Mouse (Mus musculus) urinary bladder, postnatal 36 days (tissue): ENCODE data around the gene Creb3l1.

Experiments
- DNase-seq, 2 experiments: peaks; one replicate each; pipeline ENCODE4 v3.0.0; 2022; ENCODE audit warnings: low spot score in 2 of 2, mixed read lengths in 1 of 2

Creb3l1 gene

DNA sequence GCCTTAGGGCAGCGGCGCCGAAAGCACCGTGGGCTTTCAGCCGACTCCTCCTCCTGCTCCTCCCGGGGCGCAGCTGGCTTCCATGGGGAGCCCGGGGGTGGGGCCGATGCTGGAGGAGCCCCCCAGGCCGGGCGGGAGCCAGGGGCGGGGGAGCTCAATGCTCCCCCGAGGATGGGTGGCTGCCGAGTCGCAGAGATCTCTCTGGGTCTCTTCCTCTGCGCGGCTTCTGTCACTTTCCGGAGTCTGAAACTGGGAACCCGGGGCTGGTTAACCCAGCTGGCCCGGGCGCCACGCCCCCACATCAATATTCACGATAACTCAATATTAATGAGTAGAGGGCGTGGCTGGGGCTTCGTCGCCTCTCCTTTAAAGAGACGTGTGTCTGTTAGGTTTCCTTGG lies at the start of gene Creb3l1:
TSS of gene Creb3l1 (minus strand) at position 229 of the 399 bp plus-strand sequence.
- DNase-seq = peak; percentile 68 to 79

DNA sequence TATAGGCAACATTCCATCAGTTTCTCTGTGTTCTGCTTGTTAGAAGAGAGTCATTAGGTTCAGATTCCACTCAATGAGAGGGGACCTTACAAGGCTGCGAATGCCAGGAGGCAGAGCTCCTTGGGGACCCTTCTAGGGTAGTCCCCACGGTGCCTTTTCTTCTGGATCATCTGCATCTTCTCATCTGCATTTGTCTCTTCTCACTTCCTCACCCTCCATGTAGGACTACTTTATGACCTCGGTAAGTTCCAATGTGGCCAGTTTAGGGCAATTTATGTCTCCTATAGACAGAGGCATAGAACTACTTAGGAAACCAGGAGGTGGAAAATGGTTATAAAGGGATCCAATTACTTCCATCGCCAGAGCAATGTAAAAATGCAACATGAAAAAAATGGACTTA lies 46.8 kb upstream of the Creb3l1 start:
- no peak for DNase-seq

DNA sequence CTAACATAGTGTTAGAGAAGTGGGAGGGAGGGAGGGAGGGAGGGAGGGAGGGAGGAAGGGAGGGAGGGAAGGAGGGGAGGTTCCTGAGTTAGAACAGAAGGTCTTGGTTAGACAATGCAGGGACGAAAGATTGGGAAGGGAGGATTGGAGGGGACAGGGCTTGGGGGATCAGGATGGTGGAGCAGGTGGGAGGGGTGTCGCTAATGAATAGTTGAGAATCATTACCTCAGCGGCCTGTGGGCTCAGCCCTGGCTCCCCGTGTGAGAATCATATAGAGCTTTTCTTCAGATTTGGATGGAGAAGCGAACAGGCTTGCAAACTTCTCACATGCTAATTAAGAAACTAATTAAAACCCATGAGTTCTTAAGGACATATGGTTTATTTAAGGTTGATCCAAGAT lies 45.3 kb upstream of the Creb3l1 start:
- no peak for DNase-seq

DNA sequence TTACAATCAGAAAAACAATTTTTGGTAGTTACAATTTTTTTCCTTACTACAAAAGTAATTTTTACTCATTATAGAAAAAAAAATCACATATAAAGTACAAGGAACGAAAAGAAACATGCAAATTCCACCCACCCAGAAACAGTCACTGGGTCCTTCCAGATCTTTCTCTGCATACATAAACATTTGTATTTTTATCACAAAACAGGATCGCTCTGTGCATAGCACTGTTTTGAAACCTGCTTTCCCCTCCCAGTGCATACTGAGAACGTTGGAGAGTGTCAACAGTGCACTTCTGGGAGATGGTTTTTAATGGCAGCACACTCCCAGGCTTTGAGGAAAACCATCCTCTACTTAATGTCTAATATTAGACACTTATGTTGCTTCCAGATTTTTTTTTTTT lies 43.3 kb upstream of the Creb3l1 start:
- no peak for DNase-seq

DNA sequence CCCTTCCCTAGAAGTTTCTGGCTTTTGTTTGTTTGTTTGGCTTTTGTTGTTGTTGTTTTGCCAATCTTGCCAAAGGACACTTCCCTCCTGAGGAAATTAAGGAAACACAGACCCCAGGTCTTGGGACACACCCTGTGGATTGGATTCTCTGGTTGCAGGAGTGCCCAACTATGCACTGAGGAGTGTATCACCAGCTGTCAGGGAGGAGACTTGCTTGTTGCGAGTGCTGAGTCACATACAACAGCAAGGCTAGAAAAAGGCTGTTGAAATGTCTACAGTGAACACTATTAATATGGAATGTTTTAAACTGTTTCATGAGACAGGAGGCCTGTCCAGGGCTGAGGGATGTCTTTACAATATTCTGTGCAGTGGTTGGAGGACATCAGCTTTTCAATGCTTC lies 42.6 kb upstream of the Creb3l1 start:
- DNase-seq = no peak

DNA sequence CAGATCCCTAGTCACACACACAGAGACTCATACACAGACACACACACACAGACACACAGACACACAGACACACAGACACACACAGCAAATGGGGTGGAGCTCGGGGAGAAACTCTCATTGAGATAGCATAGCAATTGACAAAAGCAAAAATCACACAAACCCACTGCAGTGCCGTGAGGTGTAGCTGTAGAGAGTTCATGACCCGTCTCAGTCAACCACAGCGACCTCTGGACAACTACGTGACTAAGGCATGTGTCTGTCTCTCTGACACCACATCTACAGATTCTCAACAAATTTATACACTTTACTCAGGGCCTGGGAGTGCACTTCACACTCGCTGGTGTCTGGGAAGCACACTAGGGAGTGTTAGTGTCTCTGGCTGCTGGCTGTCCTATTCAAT lies 41.6 kb upstream of the Creb3l1 start:
- no peak for DNase-seq

DNA sequence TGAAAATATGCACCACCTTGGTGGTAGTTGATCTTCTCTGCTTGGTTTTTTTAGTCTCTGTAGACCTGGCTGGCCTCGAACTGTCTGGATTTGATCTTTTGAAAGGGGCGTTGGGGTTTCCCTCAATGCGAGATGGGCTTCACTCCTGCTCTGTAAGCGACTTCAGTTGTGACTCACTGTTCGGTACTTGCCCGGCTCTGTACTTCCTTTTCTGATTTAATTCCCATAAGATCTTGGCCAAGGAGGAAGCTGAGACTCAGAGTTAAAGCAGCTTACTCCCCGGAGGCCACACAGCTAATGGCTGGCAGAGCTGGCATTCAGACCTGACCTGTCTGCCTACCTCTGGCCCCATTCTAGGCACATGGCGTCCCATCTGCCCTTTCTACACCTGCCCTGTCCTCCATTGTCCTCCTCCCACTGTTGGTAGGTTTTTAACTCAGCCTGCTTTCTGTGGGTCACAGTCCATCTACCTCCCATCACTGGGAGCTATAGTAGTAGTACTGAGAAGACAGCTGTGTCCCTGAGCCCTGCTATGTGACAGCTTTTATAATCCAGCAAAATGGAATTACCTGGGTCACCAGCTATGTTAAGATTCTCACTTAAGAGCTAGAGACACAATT lies 41.1 kb upstream of the Creb3l1 start:
- no peak for DNase-seq

DNA sequence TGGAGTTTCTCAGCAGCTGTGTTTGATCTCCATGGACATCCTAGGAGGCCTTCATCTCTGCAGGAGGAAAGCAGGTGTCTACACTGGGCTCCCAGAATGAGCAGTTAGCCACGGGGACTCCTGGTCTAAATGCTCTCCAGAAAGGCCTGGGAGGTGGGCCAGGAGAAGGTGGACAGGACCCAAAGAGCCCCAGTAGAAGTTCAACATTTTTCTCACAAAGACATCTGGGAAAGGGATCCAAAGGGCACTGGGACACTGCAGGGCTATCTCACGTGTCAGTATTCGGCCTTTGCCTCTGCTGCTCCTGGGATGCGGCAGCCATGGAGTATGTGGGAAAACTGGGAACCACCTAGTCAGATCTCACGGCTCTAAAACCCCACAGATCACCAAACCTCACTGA lies 38.8 kb upstream of the Creb3l1 start:
- DNase-seq = no peak

DNA sequence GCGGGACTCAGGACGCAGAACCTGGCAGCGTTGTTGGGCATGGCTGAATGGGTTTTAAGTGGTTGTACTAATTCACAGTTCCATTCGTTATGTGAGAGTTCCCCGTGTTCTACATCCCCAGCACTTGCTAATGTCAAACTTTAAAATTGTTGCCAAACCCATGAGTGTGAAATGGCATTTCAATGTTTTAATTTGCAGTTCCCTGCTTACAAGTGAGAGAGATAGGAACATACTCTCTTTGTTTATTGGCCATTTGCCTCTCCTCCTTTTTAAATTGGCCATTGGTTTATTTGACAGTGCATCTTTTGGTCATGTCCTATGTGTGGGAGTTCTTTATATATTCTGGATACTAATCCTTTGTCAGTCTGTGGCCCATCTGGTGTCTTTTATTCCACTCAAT lies 37.0 kb upstream of the Creb3l1 start:
- no peak for DNase-seq

DNA sequence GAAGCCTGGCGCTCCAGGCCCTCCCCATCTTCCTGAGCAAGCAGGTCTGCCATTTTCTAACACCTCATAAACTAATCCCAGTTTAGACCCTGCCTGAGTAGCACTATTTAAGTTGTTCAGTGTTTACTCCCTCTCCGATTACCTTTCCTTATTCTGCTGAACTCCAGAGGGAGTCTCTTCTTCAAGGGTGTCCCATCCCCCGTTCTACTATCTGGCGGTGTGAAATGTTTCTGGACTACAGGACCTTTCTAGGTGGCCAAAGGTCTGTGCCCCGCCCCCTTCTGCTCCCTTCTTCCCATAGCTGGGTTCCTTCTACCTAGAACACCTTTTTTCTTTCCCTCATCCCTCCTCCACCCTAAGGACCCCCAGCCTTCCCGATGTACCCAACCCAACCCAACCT lies 36.0 kb upstream of the Creb3l1 start:
- no peak for DNase-seq

DNA sequence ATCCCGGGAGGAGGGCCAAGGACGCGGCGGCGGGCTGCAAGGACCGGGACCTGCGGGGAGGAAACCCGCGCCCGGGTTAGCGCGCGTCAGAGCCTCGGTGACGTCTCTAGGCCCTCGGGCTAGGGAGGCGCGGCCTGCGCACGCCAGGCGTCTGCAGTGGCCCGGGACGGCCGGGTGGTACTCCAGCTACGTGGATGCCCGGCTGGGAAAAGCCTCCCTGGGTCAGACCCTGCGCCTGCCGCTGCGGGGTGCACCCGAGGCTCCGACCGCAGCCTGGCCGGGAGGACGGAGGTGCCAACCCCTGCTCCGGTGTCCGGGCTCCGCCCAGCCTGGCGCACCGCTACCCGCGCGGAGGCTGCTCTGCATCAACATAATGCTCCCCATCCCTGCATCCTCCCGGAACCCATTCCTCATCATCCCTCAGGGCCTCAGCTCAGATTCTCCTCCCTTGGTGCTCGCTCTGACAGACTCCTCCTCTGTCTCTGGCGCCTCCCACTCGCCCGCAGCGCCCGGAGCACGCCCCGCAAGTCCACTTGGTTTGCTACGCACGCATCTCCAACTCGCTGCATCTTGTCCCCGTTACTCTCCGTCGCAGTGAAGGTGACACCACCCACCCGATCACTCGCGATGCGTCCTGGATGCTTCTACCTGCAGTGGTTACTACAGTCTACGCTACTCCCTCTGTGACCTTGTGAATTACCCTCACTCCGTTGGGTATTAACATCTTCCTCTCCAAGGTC lies 35.3 kb upstream of the Creb3l1 start:
- DNase-seq = peak; percentile 18 to 39

DNA sequence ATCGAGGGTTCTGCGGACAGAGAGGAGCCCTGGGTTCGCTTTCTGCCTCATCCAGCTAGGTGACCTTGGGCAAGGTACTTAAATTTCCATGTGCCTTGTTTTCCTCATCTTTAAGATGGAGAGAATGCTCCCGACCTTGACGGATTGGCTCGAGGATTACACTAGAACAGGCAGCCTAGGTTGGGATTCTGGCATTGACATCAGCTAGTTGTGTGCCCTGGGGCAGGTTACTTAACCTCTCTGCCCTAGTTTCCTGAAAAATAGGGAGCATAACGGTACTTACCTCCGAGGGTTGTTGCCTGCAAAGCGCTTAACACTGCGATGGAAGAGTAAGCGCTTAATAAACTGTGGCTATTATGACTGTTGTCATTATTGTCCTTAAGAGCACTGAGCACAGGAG lies 34.6 kb upstream of the Creb3l1 start:
- DNase-seq = no peak

DNA sequence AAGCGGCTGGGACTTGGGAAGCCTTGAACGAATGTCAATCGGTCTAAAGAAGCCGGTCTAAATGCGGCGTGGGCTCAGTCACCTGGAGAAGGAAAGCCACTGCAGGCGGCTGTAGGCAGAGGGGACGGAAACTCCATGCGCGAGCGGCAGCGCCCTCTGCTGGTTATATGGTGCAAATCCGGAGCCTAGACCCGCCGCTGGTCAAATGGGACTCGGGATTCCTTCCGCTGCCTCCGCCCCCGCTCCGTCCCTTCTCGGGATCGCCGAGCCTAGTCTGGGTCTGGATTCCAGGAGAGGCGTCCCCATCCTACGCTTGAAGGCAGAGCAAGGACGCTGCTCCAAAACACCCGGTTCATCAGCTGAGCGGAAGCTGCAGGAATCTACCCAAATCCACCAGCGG lies 34.2 kb upstream of the Creb3l1 start:
- DNase-seq = peak; percentile 84 to 92

DNA sequence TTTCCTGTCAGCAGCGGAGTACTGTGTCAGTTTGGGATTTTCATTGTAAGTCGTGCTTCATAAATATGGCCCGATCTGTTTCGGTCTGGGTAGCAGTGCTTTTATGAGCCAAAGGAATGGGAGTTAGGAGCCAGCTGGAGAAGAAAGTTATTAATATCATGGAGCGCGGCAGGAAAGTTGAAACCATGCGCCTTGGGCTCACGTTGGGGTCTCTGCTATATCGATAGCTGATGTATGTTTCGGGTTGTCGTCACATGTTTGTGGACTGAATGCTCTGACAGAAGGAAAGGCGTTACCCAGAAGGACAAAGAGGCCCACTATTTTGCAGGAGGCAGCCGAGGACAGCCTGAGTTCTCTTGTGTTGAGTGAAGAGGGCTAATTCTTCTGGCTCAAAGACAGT lies 32.5 kb upstream of the Creb3l1 start:
- DNase-seq = no peak

DNA sequence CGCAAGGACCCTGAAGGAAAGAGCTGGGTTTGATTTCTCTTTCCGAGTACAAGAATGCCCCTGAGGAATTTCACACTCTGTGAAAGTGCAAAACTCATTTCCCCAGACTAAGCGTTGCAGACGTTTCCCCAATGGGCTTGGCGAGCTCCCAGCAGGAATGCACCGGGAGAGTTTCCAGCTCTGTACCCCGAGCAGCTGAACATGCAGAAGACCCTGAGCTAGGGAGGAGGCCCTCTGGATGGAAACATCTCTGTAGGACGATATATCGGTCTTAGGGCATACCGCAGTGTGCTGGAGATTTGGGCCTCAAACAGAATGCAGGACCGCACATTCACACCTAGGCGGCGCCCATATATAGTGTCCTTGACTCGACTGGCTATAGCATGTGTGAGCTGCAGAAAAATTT lies 31.5 kb upstream of the Creb3l1 start:
- DNase-seq = peak; percentile 48 to 55

DNA sequence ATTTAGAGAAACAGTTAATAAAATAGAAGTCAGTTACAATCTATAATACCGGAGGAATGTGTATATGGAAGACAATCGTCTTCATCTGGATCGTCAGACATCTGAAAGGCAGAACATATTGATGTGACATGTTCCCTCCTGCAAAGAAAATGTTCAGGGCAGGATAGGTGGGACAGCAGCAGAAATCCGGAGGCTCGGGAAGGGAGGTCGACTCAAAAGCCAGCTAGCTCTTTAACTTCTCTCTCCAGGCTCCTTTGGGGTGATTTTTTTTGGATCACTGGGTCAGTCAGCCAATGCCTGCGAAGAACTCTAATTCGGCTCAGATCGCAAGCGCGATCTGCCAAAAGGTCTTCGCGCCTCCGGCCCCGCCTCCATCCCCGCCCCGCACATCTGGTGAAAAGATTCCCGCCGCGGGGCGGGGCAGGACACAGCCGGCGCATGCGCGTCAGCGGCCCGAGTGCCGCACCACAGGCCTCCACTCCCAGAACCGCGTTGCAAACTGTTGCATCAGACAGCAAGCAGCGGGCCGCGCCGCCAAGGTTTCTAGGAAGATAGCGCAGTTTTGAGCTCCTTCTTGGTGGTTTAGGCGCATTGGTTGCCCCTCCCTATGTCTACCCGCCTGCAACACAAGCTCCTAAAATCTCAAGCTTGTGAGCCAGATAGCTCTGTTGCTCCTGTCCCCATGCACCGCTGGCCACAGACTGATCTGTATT lies 31.0 kb upstream of the Creb3l1 start:
- DNase-seq = peak; percentile 86 to 92

DNA sequence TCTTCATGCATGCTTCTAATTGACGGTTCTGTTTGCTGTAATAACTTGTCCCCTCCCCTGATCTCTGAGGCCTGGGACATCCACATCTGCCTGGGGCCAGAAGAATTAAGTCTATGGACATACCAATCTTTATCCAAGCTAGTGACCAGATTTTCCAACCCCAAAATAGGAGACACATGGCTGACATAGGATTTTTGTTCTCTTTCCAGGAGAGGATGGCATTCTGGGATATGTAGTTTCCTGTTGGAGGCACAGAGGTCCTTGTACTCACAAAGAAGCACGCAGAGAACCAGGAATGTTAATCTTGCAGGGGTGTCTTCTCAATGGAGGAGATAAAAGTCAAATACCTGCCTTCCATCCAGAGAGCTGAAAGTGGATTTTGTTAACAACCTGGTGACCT lies 28.5 kb upstream of the Creb3l1 start:
- no peak for DNase-seq

DNA sequence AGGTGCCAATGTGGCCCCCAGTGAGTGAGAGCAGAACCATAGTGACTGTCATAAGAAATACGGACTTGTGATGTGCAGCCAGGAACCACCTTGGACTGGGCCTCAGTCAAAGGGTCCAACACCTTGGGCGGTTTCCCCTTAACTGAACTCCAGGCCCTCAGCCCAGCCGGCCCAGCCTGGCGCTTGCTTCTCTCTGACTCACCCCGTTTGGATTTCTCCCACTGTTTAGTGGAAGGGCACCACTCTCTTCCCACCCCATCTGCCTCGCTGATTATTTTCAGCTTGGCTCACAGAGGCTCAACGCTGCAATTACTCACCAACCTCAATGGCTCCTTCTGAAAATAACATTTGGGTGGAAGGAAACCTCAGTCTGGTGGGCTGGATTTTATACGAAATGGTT lies 27.9 kb upstream of the Creb3l1 start:
- DNase-seq = peak; percentile 32 to 39

DNA sequence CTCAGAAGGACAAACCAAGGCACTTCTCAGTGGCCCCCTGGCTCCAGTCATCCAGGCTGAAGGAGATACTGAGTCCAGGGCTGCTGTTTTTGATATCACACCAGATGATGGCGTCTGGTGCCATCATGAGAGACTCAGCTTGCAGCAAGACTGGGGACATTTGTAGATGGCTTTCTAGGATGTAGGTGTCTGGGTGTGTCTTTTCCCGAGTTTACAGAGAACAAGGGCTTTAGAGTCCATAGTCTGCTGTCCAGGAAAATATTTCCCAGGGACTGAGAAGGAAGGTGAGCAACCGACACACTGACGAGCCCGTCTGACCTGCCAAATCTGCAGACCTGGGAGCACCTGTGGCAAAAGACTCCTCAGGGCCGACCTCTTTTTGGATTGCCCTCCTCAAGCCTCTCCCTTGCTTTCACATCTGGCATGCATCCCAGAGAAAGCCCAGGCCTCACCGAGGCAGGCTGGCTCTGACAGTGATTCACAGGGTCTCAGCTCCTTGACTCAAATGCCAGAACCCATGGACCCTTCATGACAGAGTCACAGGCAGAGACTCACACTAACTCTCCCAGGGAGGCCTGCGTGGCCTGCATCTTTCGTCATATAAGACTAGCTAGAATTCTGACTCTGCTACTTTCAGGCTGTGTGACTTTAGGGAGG lies 23.9 kb upstream of the Creb3l1 start:
- DNase-seq = no peak

DNA sequence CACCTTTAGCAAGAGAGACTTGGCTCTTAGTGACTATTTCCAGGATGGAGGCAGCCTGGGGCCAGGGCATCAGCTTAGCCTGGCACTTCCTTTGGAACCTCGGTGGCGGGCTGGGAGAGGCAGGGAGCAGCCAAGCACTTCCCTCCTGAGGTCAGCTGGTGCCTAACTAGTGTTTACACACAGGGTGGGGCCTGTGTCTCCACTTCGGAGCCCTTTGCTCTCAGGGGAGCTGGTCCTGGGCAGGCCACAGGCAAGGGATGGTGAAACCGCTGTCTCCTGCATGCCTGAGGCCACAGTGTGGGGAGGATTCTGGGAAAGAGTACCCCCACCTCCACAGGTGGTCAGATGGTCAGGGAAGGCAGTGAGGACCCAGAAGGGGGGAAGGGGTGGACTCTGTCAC lies 23.3 kb upstream of the Creb3l1 start:
- no peak for DNase-seq

DNA sequence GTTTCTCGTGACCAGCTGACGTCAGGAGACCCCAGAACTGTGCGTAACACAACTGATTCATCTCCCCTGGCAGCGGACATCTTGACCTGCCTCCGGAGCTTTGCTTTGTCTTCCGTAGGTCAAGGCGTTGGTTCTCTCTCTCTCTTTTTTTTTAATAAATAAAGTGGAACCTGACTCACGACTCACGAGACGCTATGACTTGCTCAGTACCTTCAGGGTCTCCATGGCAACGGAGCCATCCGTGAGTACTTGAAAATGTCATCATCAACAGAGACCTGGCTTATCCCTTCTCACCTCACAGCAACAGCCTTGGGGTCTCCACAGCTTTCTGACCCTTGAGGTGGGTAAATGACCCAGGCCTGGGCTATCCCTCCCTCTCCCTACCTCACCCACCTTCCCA lies 19.0 kb upstream of the Creb3l1 start:
- DNase-seq = no peak

DNA sequence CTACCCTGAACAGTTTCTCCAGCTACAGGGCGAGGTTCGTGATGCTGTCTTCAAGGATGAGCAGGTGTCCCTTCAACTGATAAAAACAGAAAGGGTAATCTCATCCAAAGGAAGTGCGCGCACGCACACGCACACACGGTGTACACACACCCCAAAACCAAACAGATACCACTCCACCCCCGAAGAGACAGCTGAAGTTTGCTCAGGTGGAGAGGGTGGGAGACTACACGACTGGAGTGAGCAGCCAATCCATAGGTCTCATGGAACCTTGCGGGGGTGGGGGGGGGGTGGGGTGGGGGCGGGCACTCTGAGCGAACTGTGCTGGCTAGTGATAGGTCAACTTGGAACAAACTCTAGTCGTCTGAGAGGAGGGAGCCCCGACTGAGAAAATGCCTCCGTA lies 17.2 kb upstream of the Creb3l1 start:
- DNase-seq = no peak

DNA sequence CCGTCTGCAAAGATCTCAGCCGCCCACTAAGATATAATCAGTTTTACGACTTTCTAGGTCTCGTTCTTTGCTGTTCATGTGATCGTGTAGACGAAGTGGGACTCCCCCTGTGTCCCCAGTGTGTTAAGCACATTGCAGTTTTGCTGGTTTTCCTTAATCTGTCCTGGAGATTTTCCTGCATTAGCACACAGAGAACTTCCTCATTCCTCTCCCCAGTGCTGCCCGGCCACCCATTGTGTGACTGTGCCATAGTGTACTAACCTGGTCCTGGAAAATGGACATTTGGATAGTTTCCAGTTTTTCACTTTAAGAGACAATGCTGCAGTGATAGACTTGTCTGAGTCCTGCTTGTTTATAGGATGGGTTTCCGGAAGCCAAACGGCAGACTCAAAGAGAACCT lies 10.0 kb upstream of the Creb3l1 start:
- no peak for DNase-seq
